In genomic region chr19:5108702-5109101, GRCm38 (mm10) we compare ENCODE assay signal across 17 mouse cellular contexts. TPM values are rescaled to one million over a fixed set of nuclear protein-coding genes. Genes with fewer than 3 reads are reported as not detected.
DNase-seq lines count a peak whose midpoint lies in the region; ATAC-seq and TF ChIP-seq lines count a peak whose summit lies in the region.
"Had no signal": no experiment of that assay in that cellular context is flagged by ENCODE, and none has a peak within 500 bp of the region (broad histone marks: within the 10 kb centered on the region; RNA-seq: fewer than 3 reads in every experiment).

No protein-coding gene starts in this region.

- intact Hi-C loops in left cerebral cortex, postnatal 14 days (cut with DNase I), result no loop called here

- peaks cover 19% of the 10 kb centered on the region for H3K4me1 ChIP-seq in intestine, embryonic 15.5 days (replicated peaks)
- 0 out of 2 replicates have a peak, but pooled peaks cover 4% of the 10 kb centered on the region for H3K4me1 ChIP-seq in intestine, postnatal 0 days (replicated peaks; ENCODE audit: control insufficient read depth, insufficient read depth, low read length)
- peaks cover 59% of the 10 kb centered on the region for H3K4me1 ChIP-seq in E14TG2a.4 (replicated peaks; ENCODE audit: low read depth, low read length)
- H3K4me1 ChIP-seq in cerebellum, adult 2 months (ENCODE audit: control insufficient read depth, insufficient read depth, low read length), result peaks cover 15% of the 10 kb centered on the region

- H3K9me3 ChIP-seq in intestine, embryonic 15.5 days, result no peaks in the 10 kb centered on the region
- H3K9me3 ChIP-seq in intestine, postnatal 0 days (ENCODE audit: control insufficient read depth), result no peaks in the 10 kb centered on the region
- no peaks in the 10 kb centered on the region for H3K9me3 ChIP-seq in E14TG2a.4 (ENCODE audit: low read length)
- H3K9me3 ChIP-seq: embryonic facial prominence, embryonic 12.5 days; forebrain, embryonic 13.5 days; limb, embryonic 15.5 days; megakaryocyte, embryonic 14.5 days had no signal

- WGBS in intestine, embryonic 15.5 days, result 38% methylated on average over 4 of the region's 4 CpGs
- 31% methylated on average over 4 of the region's 4 CpGs for WGBS in intestine, postnatal 0 days
- WGBS in cerebellum, adult 2 months, result 70% methylated on average over 4 of the region's 4 CpGs

- peak overlapping the region; percentile 5; the same call in 1 of the 2 replicates for H3K4me2 ChIP-seq in intestine, embryonic 15.5 days (replicated peaks)
- no peak overlapping the region for H3K4me2 ChIP-seq in intestine, postnatal 0 days (replicated peaks; ENCODE audit: low read depth)
- H3K4me2 ChIP-seq: embryonic facial prominence, embryonic 12.5 days; forebrain, embryonic 13.5 days; limb, embryonic 15.5 days had no signal

- peak overlapping the region; percentile 4; the same call in 1 of the 2 replicates for H3K9ac ChIP-seq in intestine, embryonic 15.5 days
- H3K9ac ChIP-seq in intestine, postnatal 0 days (ENCODE audit: low read depth, low read length), result no peak overlapping the region
- H3K9ac ChIP-seq: embryonic facial prominence, embryonic 12.5 days; limb, embryonic 15.5 days had no signal

- no peak overlapping the region for H3K4me3 ChIP-seq in intestine, embryonic 15.5 days (replicated peaks)
- no peak overlapping the region for H3K4me3 ChIP-seq in intestine, postnatal 0 days (ENCODE audit: low read depth, low read length)
- peak overlapping the region; percentile 37; the same call in 1 of the 2 replicates for H3K4me3 ChIP-seq in E14TG2a.4 (replicated peaks; ENCODE audit: low read length)
- no peak overlapping the region for H3K4me3 ChIP-seq in cerebellum, adult 2 months (replicated peaks; ENCODE audit: insufficient read depth, low read depth, low read length)
- H3K4me3 ChIP-seq: embryonic facial prominence, embryonic 12.5 days; forebrain, embryonic 13.5 days; limb, embryonic 15.5 days; megakaryocyte, embryonic 14.5 days; myocyte had no signal

- TF ChIP-seq POLR2A in cerebellum, adult 2 months (IDR thresholded peaks at IDR 0.05; ENCODE audit: borderline replicate concordance, insufficient read depth, low read length), result no peak

- peaks cover 33% of the 10 kb centered on the region for H3K36me3 ChIP-seq in intestine, embryonic 15.5 days
- peaks cover 52% of the 10 kb centered on the region for H3K36me3 ChIP-seq in intestine, postnatal 0 days (ENCODE audit: control insufficient read depth, insufficient read depth)
- peaks cover 70% of the 10 kb centered on the region for H3K36me3 ChIP-seq in E14TG2a.4 (ENCODE audit: insufficient read depth, low read length)

- no peak for ATAC-seq in intestine, embryonic 15.5 days
- ATAC-seq in intestine, postnatal 0 days, result no peak
- ATAC-seq: CD4-positive, CD25-positive, alpha-beta regulatory T cell, adult 4 months; forebrain, embryonic 13.5 days; inflammation-experienced regulatory T-cells, adult 6 months had no signal

- DNase-seq in ZHBTc4 (ENCODE audit: low read depth, low spot score), result peak; percentile 22
- peak; percentile 71 for DNase-seq in kidney, postnatal 14 days
- DNase-seq in cerebellum, adult 2 months, result no peak
- no peak for DNase-seq in testis, postnatal 14 days (ENCODE audit: low spot score)
- no peak for DNase-seq in left cerebral cortex, postnatal 14 days (ENCODE audit: low spot score in 2 of 2)
- DNase-seq: gastrocnemius, postnatal 10 days; right cerebral cortex, postnatal 4 days had no signal

- no peaks in the 10 kb centered on the region for H3K27me3 ChIP-seq in intestine, embryonic 15.5 days (replicated peaks)
- H3K27me3 ChIP-seq in intestine, postnatal 0 days (replicated peaks; ENCODE audit: control insufficient read depth, insufficient read depth, low read length), result no peaks in the 10 kb centered on the region
- no peaks in the 10 kb centered on the region for H3K27me3 ChIP-seq in E14TG2a.4 (ENCODE audit: insufficient read depth, low read length)
- no peaks in the 10 kb centered on the region for H3K27me3 ChIP-seq in cerebellum, adult 2 months (ENCODE audit: control insufficient read depth, insufficient read depth, low read length)
- H3K27me3 ChIP-seq: embryonic facial prominence, embryonic 12.5 days; forebrain, embryonic 13.5 days; limb, embryonic 15.5 days had no signal

- no peak for TF ChIP-seq CTCF in intestine, postnatal 0 days (IDR thresholded peaks at IDR 0.05; ENCODE audit: low read depth)
- no peak for TF ChIP-seq CTCF in E14TG2a.4 (conservative IDR thresholded peaks at IDR 0.05; ENCODE audit: low read length)
- no peak for TF ChIP-seq CTCF in cerebellum, adult 2 months (IDR thresholded peaks at IDR 0.05; ENCODE audit: borderline replicate concordance, insufficient read depth, low read depth, low read length)

- peak overlapping the region; percentile 29 for H3K27ac ChIP-seq in intestine, embryonic 15.5 days
- no peak overlapping the region; the same call in 1 of the 2 replicates for H3K27ac ChIP-seq in intestine, postnatal 0 days (ENCODE audit: low read depth, low read length)
- no peak overlapping the region for H3K27ac ChIP-seq in cerebellum, adult 2 months (ENCODE audit: insufficient read depth, low read length)
- H3K27ac ChIP-seq: embryonic facial prominence, embryonic 12.5 days; forebrain, embryonic 13.5 days; limb, embryonic 15.5 days had no signal

RNA-seq across cellular contexts. Expression of gene Rab1b, which starts 1.8 kb away (rescaled TPM):
- 216 and 223 TPM in 2 replicates for polyA plus RNA-seq in intestine, embryonic 15.5 days (2015; fragmentation: Nextera tagmentation; extraction: Ambion mirVana)
- 185 TPM in 2 replicates for polyA plus RNA-seq in intestine, postnatal 0 days (2015; fragmentation: Nextera tagmentation; extraction: Ambion mirVana)
- polyA plus RNA-seq in cerebellum, adult 2 months (2012; rRNA removed), result 191 and 195 TPM in 2 replicates
- 100 to 1,000 TPM; 176 to 184 TPM for total RNA-seq in left cerebral cortex, postnatal 14 days (2021)

RNA-seq across cellular contexts. Expression of gene Klc2, which starts 9.7 kb away (rescaled TPM):
- 12.1 and 16.6 TPM in 2 replicates for polyA plus RNA-seq in intestine, embryonic 15.5 days (2015; fragmentation: Nextera tagmentation; extraction: Ambion mirVana)
- 8.0 and 9.1 TPM in 2 replicates for polyA plus RNA-seq in intestine, postnatal 0 days (2015; fragmentation: Nextera tagmentation; extraction: Ambion mirVana)
- polyA plus RNA-seq in cerebellum, adult 2 months (2012; rRNA removed), result 318 and 338 TPM in 2 replicates
- 100 to 1,000 TPM; 220 to 226 TPM for total RNA-seq in left cerebral cortex, postnatal 14 days (2021)

RNA-seq across cellular contexts. Expression of gene Cnih2, which starts 10.4 kb away (rescaled TPM):
- polyA plus RNA-seq in intestine, embryonic 15.5 days (2015; fragmentation: Nextera tagmentation; extraction: Ambion mirVana), result 12.7 and 13.4 TPM in 2 replicates
- polyA plus RNA-seq in intestine, postnatal 0 days (2015; fragmentation: Nextera tagmentation; extraction: Ambion mirVana), result 5.6 and 5.8 TPM in 2 replicates
- 89.3 and 90.3 TPM in 2 replicates for polyA plus RNA-seq in cerebellum, adult 2 months (2012; rRNA removed)
- 100 to 1,000 TPM; 325 to 352 TPM for total RNA-seq in left cerebral cortex, postnatal 14 days (2021)

RNA-seq across cellular contexts. Expression of gene Yif1a, which starts 20.4 kb away (rescaled TPM):
- 109 and 126 TPM in 2 replicates for polyA plus RNA-seq in intestine, embryonic 15.5 days (2015; fragmentation: Nextera tagmentation; extraction: Ambion mirVana)
- polyA plus RNA-seq in intestine, postnatal 0 days (2015; fragmentation: Nextera tagmentation; extraction: Ambion mirVana), result 182 and 198 TPM in 2 replicates
- 98.4 and 103 TPM in 2 replicates for polyA plus RNA-seq in cerebellum, adult 2 months (2012; rRNA removed)
- total RNA-seq in left cerebral cortex, postnatal 14 days (2021), result 10 to 100 TPM; 24.2 to 27.5 TPM

RNA-seq across cellular contexts. Expression of gene Tmem151a, which starts 23.4 kb away (rescaled TPM):
- polyA plus RNA-seq in intestine, embryonic 15.5 days (2015; fragmentation: Nextera tagmentation; extraction: Ambion mirVana), result 5.6 and 6.5 TPM in 2 replicates
- polyA plus RNA-seq in intestine, postnatal 0 days (2015; fragmentation: Nextera tagmentation; extraction: Ambion mirVana), result 4.0 TPM in 2 replicates
- polyA plus RNA-seq in cerebellum, adult 2 months (2012; rRNA removed), result 84.0 and 102 TPM in 2 replicates
- total RNA-seq in left cerebral cortex, postnatal 14 days (2021), result 100 to 1,000 TPM; 164 to 171 TPM
- polyA plus RNA-seq: CD4-positive, CD25-positive, alpha-beta regulatory T cell, adult 4 months; inflammation-experienced regulatory T-cells, adult 6 months had no signal

Comparison
In these comparisons a context has a peak if more than half of its experiments do, and no peak if none do; other contexts are left out.
1. DNase-seq: peak in ZHBTc4 (single experiment) and kidney, postnatal 14 days (single experiment); none in cerebellum, adult 2 months (0 of 2), testis, postnatal 14 days (single experiment) and left cerebral cortex, postnatal 14 days (0 of 2).
2. RNA of gene Klc2, which starts 9.7 kb away (polyA plus RNA-seq): 318 to 338 TPM in cerebellum, adult 2 months; 12.1 to 16.6 TPM in intestine, embryonic 15.5 days and 8.0 to 9.1 TPM in intestine, postnatal 0 days; every median in the first group is over 10 times any median in the second.